Mouse (Mus musculus) cerebellum, adult 2 months (tissue): ENCODE measurements around the gene Tnip1. TPM values are rescaled to one million over a fixed set of nuclear protein-coding genes. Genes with fewer than 3 reads are reported as not detected.

Experiments
- DNase-seq, 2 experiments: peaks; one replicate each; pipeline ENCODE4 v3.0.0; 2021
- H3K27ac ChIP-seq: fragments of 200-500 bp; 2 replicates; pipeline ENCODE4 v1.5.1; 2012; ENCODE audit warnings: low read length, control low read depth, inconsistent platforms; ENCODE audit not compliant: insufficient read depth
- H3K27me3 ChIP-seq: fragments of 200-500 bp; 2 replicates; pipeline ENCODE4 v1.6.1; 2012; ENCODE audit warnings: inconsistent platforms, mild to moderate bottlenecking, low read length, moderate library complexity; ENCODE audit not compliant: control insufficient read depth, insufficient read depth
- H3K4me1 ChIP-seq: fragments of 200-500 bp; 2 replicates; pipeline ENCODE4 v1.6.1; 2011; ENCODE audit warnings: low read length; ENCODE audit not compliant: control insufficient read depth, insufficient read depth
- H3K4me3 ChIP-seq: fragments of 200-500 bp; replicated peaks from 2 replicates; pipeline ENCODE3; 2011; ENCODE audit warnings: mild to moderate bottlenecking, low read depth, low read length, control low read depth; ENCODE audit not compliant: insufficient read depth
- CTCF ChIP-seq: fragments of 200-500 bp; IDR thresholded peaks from 2 replicates; pipeline ENCODE4 v1.5.1; 2011; ENCODE audit warnings: low read depth, mild to moderate bottlenecking, control low read depth, low read length, moderate library complexity, borderline replicate concordance; ENCODE audit not compliant: insufficient read depth
- POLR2A ChIP-seq: fragments of 200-500 bp; IDR thresholded peaks from 2 replicates; pipeline ENCODE4 v1.6.1; 2011; ENCODE audit warnings: low read length, control low read depth, borderline replicate concordance; ENCODE audit not compliant: insufficient read depth
- WGBS: fragments of 180-500 bp; shearing (Covaris S2); methylation state at CpG from one replicate; pipeline ENCODE4 v1.1.7; 2018; 5-methylcytosine and 5-hydroxymethylcytosine counted together
- polyA plus RNA-seq: library from polyadenylated mRNA; depleted of rRNA; stranded (reverse); fragments of >200 nt; gene quantifications from 2 replicates; pipeline ENCODE4 v1.2.3, GENCODE M21; 2012

Tnip1 gene
- polyA plus RNA-seq, 1 experiment, result 31.1 TPM

GRCm38 (mm10) chr11:54910081-54910665 is 52.5 kb downstream of the Tnip1 start:
- 84% methylated on average over 12 of the region's 12 CpGs for whole genome bisulfite sequencing
- DNase-seq, result no peak
- TF ChIP-seq CTCF (no peak), POLR2A (no peak)
- peaks cover 8% of the 10 kb centered on the region; the same call in 1 of the 2 replicates for H3K4me1 ChIP-seq
- H3K27ac ChIP-seq, result no peak overlapping the region
- H3K4me3 ChIP-seq, result no peak overlapping the region
- H3K27me3 ChIP-seq, result no peaks in the 10 kb centered on the region

- WGBS, result 93% methylated on average over 11 of the region's 11 CpGs
- no peak for TF ChIP-seq POLR2A
- TF ChIP-seq CTCF, result no peak
- Histone ChIP-seq H3K27ac (no peak overlapping the region), H3K4me3 (no peak overlapping the region), H3K4me1 (peaks cover 6% of the 10 kb centered on the region; the same call in 1 of the 2 replicates), H3K27me3 (no peaks in the 10 kb centered on the region)
- no peak for DNase-seq
Observed at GRCm38 (mm10) chr11:54909273-54909672, 53.4 kb downstream of the Tnip1 start.

- TF ChIP-seq POLR2A, result no peak
- no peak for TF ChIP-seq CTCF
- Histone ChIP-seq H3K4me1 (no peaks in the 10 kb centered on the region), H3K27me3 (no peaks in the 10 kb centered on the region), H3K4me3 (no peak overlapping the region), H3K27ac (no peak overlapping the region)
- WGBS, result 95% methylated on average over 5 of the region's 5 CpGs
- no peak for DNase-seq
Observed at GRCm38 (mm10) chr11:54907259-54907658, 55.5 kb downstream of the Tnip1 start.

GRCm38 (mm10) chr11:54906466-54906865 is 56.3 kb downstream of the Tnip1 start:
- Histone ChIP-seq H3K27me3 (no peaks in the 10 kb centered on the region), H3K27ac (no peak overlapping the region), H3K4me3 (no peak overlapping the region), H3K4me1 (no peaks in the 10 kb centered on the region)
- no peak for DNase-seq
- WGBS, result 75% methylated on average over 4 of the region's 4 CpGs
- TF ChIP-seq CTCF (no peak), POLR2A (no peak)

- H3K27me3 ChIP-seq, result no peaks in the 10 kb centered on the region
- no peak for TF ChIP-seq CTCF
- TF ChIP-seq POLR2A, result no peak
- WGBS, result 36% methylated on average over 4 of the region's 4 CpGs
Observed at GRCm38 (mm10) chr11:54905931-54906330, 56.8 kb downstream of the Tnip1 start.

GRCm38 (mm10) chr11:54905086-54905485 is 57.6 kb downstream of the Tnip1 start:
- Histone ChIP-seq H3K4me3 (no peak overlapping the region), H3K27me3 (no peaks in the 10 kb centered on the region), H3K4me1 (no peaks in the 10 kb centered on the region), H3K27ac (no peak overlapping the region)
- WGBS, result 83% methylated on average over 3 of the region's 3 CpGs
- no peak for TF ChIP-seq CTCF
- TF ChIP-seq POLR2A, result no peak
- no peak for DNase-seq

More at GRCm38 (mm10) chr11:54905931-54906330, 56.8 kb downstream of the Tnip1 start:
- H3K4me3 ChIP-seq, result no peak overlapping the region
- no peak for DNase-seq
- H3K4me1 ChIP-seq, result no peaks in the 10 kb centered on the region
- no peak overlapping the region for H3K27ac ChIP-seq

GRCm38 (mm10) chr11:54903940-54904706 is 58.6 kb downstream of the Tnip1 start:
- WGBS, result 66% methylated on average over 4 of the region's 4 CpGs
- TF ChIP-seq CTCF (no peak), POLR2A (no peak)
- no peaks in the 10 kb centered on the region for H3K27me3 ChIP-seq

GRCm38 (mm10) chr11:54903339-54903738 is 59.4 kb downstream of the Tnip1 start:
- TF ChIP-seq POLR2A (no peak), CTCF (no peak)
- no peak for DNase-seq
- WGBS, result 79% methylated on average over 5 of the region's 5 CpGs

More at GRCm38 (mm10) chr11:54903940-54904706, 58.6 kb downstream of the Tnip1 start:
- no peak for DNase-seq
- Histone ChIP-seq H3K27ac (no peak overlapping the region), H3K4me1 (no peaks in the 10 kb centered on the region), H3K4me3 (no peak overlapping the region)

More at GRCm38 (mm10) chr11:54903339-54903738, 59.4 kb downstream of the Tnip1 start:
- Histone ChIP-seq H3K4me1 (no peaks in the 10 kb centered on the region), H3K27ac (no peak overlapping the region), H3K4me3 (no peak overlapping the region), H3K27me3 (no peaks in the 10 kb centered on the region)
